Comparison of ENCODE assay signal across 10 mouse cellular contexts in the genomic region with DNA sequence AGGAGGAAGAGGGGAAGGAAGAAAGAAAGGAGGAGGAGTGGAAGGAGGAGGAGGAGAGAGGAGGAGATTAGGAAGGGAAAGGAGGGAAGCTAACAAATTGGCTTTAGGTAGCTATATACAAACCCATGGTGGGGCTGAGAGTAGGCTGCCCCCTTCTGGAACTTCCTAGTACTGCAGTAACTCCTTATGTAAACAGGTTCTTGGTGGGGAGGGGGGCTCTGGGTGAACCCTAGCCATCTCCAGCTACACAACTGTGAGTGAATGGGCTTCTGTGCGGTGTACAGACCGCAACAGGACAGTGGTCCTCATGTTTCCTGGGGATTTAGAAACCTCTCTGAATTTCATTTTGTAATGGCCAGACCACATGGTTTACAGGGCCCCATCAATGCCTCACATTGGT. TPM values are rescaled to one million over a fixed set of nuclear protein-coding genes. Genes with fewer than 3 reads are reported as not detected.
DNase-seq lines count a peak whose midpoint lies in the region; ATAC-seq lines count a peak whose summit lies in the region.
"Had no signal": no experiment of that assay in that cellular context is flagged by ENCODE, and none has a peak within 500 bp of the region (broad histone marks: within the 10 kb centered on the region; RNA-seq: fewer than 3 reads in every experiment).

No protein-coding gene starts in this region.

- no peak overlapping the region for H3K4me2 ChIP-seq in hindbrain, embryonic 11.5 days (replicated peaks; ENCODE audit: low read depth, low read length)
- no peak overlapping the region for H3K4me2 ChIP-seq in hindbrain, embryonic 16.5 days (ENCODE audit: low read length)
- no peak overlapping the region for H3K4me2 ChIP-seq in midbrain, embryonic 14.5 days (ENCODE audit: low read length)
- H3K4me2 ChIP-seq: embryonic facial prominence, embryonic 15.5 days; limb, embryonic 12.5 days had no signal

- no peak overlapping the region for H3K4me3 ChIP-seq in hindbrain, embryonic 11.5 days (ENCODE audit: low read depth, low read length)
- no peak overlapping the region for H3K4me3 ChIP-seq in hindbrain, embryonic 16.5 days (ENCODE audit: low read length)
- H3K4me3 ChIP-seq in midbrain, embryonic 14.5 days (replicated peaks; ENCODE audit: low read depth, low read length) = no peak overlapping the region
- H3K4me3 ChIP-seq: embryonic facial prominence, embryonic 15.5 days; limb, embryonic 12.5 days had no signal

- no peaks in the 10 kb centered on the region for H3K9me3 ChIP-seq in hindbrain, embryonic 11.5 days (ENCODE audit: control insufficient read depth, low read length)
- H3K9me3 ChIP-seq in hindbrain, embryonic 16.5 days (ENCODE audit: control insufficient read depth, low read length) = no peaks in the 10 kb centered on the region
- H3K9me3 ChIP-seq in midbrain, embryonic 14.5 days (ENCODE audit: control insufficient read depth, low read length) = no peaks in the 10 kb centered on the region
- H3K9me3 ChIP-seq: embryonic facial prominence, embryonic 15.5 days; limb, embryonic 12.5 days had no signal

- H3K9ac ChIP-seq in hindbrain, embryonic 11.5 days (ENCODE audit: low read depth, low read length) = no peak overlapping the region
- no peak overlapping the region for H3K9ac ChIP-seq in hindbrain, embryonic 16.5 days (ENCODE audit: low read depth, low read length)
- H3K9ac ChIP-seq in midbrain, embryonic 14.5 days (replicated peaks; ENCODE audit: low read length) = no peak overlapping the region
- H3K9ac ChIP-seq: embryonic facial prominence, embryonic 15.5 days; limb, embryonic 12.5 days had no signal

- DNase-seq in hindbrain, embryonic 11.5 days (ENCODE audit: low spot score) = peak; percentile 76
- DNase-seq in CD8-positive naive resting alpha-beta T cell, adult 2 months (ENCODE audit: low read depth in 2 of 2, low spot score in 2 of 2) = peak; percentile 66 to 73
- peak; percentile 28 to 51 for DNase-seq in adrenal gland, postnatal 36 days
- peak; percentile 54 for DNase-seq in embryo, embryonic 9.5 days (ENCODE audit: extremely low spot score)
- DNase-seq in kidney, postnatal 14 days = peak; percentile 50
- peak; percentile 72 for DNase-seq in midbrain, embryonic 14.5 days
- peak; percentile 84 for DNase-seq in thymus, postnatal 14 days

- ATAC-seq in hindbrain, embryonic 11.5 days (ENCODE audit: low FRiP score) = 0 out of 2 replicates have a peak, but pooled peaks have one; percentile 30
- no peak for ATAC-seq in hindbrain, embryonic 16.5 days
- no peak for ATAC-seq in midbrain, embryonic 14.5 days (ENCODE audit: low FRiP score, low TSS enrichment)

- no peaks in the 10 kb centered on the region for H3K4me1 ChIP-seq in hindbrain, embryonic 11.5 days (replicated peaks; ENCODE audit: control insufficient read depth, insufficient read depth, low read length)
- no peaks in the 10 kb centered on the region for H3K4me1 ChIP-seq in hindbrain, embryonic 16.5 days (ENCODE audit: control insufficient read depth, insufficient read depth, low read depth, low read length)
- H3K4me1 ChIP-seq in midbrain, embryonic 14.5 days (ENCODE audit: control insufficient read depth, insufficient read depth, low read length) = no peaks in the 10 kb centered on the region
- H3K4me1 ChIP-seq: embryonic facial prominence, embryonic 15.5 days; limb, embryonic 12.5 days had no signal

- H3K36me3 ChIP-seq in hindbrain, embryonic 11.5 days (ENCODE audit: control insufficient read depth, insufficient read depth, low read length) = no peaks in the 10 kb centered on the region
- H3K36me3 ChIP-seq in hindbrain, embryonic 16.5 days (ENCODE audit: control insufficient read depth, insufficient read depth, low read length) = no peaks in the 10 kb centered on the region
- no peaks in the 10 kb centered on the region for H3K36me3 ChIP-seq in midbrain, embryonic 14.5 days (ENCODE audit: control insufficient read depth, insufficient read depth, low read length)
- H3K36me3 ChIP-seq: embryonic facial prominence, embryonic 15.5 days; limb, embryonic 12.5 days had no signal

- H3K27ac ChIP-seq in hindbrain, embryonic 11.5 days (ENCODE audit: low read depth, low read length) = no peak overlapping the region
- H3K27ac ChIP-seq in hindbrain, embryonic 16.5 days (ENCODE audit: low read depth, low read length) = no peak overlapping the region
- H3K27ac ChIP-seq in midbrain, embryonic 14.5 days (replicated peaks; ENCODE audit: low read depth, low read length) = no peak overlapping the region
- H3K27ac ChIP-seq: embryonic facial prominence, embryonic 15.5 days; limb, embryonic 12.5 days had no signal

- no peaks in the 10 kb centered on the region for H3K27me3 ChIP-seq in hindbrain, embryonic 11.5 days (ENCODE audit: control insufficient read depth, insufficient read depth, low read length)
- no peaks in the 10 kb centered on the region for H3K27me3 ChIP-seq in hindbrain, embryonic 16.5 days (replicated peaks; ENCODE audit: control insufficient read depth, insufficient read depth, low read length)
- no peaks in the 10 kb centered on the region for H3K27me3 ChIP-seq in midbrain, embryonic 14.5 days (ENCODE audit: control insufficient read depth, insufficient read depth, low read length)
- H3K27me3 ChIP-seq: limb, embryonic 12.5 days had no signal

- 25% methylated on average over 2 of the region's 2 CpGs for WGBS in hindbrain, embryonic 11.5 days
- WGBS in hindbrain, embryonic 16.5 days = 45% methylated on average over 2 of the region's 2 CpGs
- WGBS in midbrain, embryonic 14.5 days = 28% methylated on average over 2 of the region's 2 CpGs

RNA-seq across cellular contexts. Expression of gene Impdh1, which starts 24.6 kb away (rescaled TPM):
- 34.5 and 39.4 TPM in 2 replicates for polyA plus RNA-seq in hindbrain, embryonic 11.5 days (2014; fragmentation: Nextera tagmentation; extraction: Ambion mirVana)
- 71.5 and 80.7 TPM in 2 replicates for polyA plus RNA-seq in hindbrain, embryonic 16.5 days (2015; fragmentation: Nextera tagmentation; extraction: Ambion mirVana)
- 10 to 100 TPM; 74.9 to 83.1 TPM for total RNA-seq in adrenal gland, postnatal 36 days (2021)
- 48.3 and 48.5 TPM in 2 replicates for polyA plus RNA-seq in midbrain, embryonic 14.5 days (2014; fragmentation: Nextera tagmentation; extraction: Ambion mirVana)

RNA-seq across cellular contexts. Expression of gene Hilpda, which starts 31.5 kb away (rescaled TPM):
- 35.9 and 37.8 TPM in 2 replicates for polyA plus RNA-seq in hindbrain, embryonic 11.5 days (2014; fragmentation: Nextera tagmentation; extraction: Ambion mirVana)
- 31.1 and 31.3 TPM in 2 replicates for polyA plus RNA-seq in hindbrain, embryonic 16.5 days (2015; fragmentation: Nextera tagmentation; extraction: Ambion mirVana)
- 1 to 10 TPM; 6.0 to 7.0 TPM for total RNA-seq in adrenal gland, postnatal 36 days (2021)
- 35.2 and 35.9 TPM in 2 replicates for polyA plus RNA-seq in midbrain, embryonic 14.5 days (2014; fragmentation: Nextera tagmentation; extraction: Ambion mirVana)

RNA-seq across cellular contexts. Expression of gene Fam71f2, which starts 38.6 kb away (rescaled TPM):
- polyA plus RNA-seq in hindbrain, embryonic 11.5 days (2014; fragmentation: Nextera tagmentation; extraction: Ambion mirVana) = 1.0 TPM in 1 of 2 replicates, not detected in the other
- 0.34 and 0.41 TPM in 2 replicates for polyA plus RNA-seq in hindbrain, embryonic 16.5 days (2015; fragmentation: Nextera tagmentation; extraction: Ambion mirVana)
- total RNA-seq in adrenal gland, postnatal 36 days (2021) = not detected
- polyA plus RNA-seq in midbrain, embryonic 14.5 days (2014; fragmentation: Nextera tagmentation; extraction: Ambion mirVana) = 0.36 and 0.59 TPM in 2 replicates
